Mouse (Mus musculus): ENCODE data around the gene Pde9a.

The Pde9a gene

DNA sequence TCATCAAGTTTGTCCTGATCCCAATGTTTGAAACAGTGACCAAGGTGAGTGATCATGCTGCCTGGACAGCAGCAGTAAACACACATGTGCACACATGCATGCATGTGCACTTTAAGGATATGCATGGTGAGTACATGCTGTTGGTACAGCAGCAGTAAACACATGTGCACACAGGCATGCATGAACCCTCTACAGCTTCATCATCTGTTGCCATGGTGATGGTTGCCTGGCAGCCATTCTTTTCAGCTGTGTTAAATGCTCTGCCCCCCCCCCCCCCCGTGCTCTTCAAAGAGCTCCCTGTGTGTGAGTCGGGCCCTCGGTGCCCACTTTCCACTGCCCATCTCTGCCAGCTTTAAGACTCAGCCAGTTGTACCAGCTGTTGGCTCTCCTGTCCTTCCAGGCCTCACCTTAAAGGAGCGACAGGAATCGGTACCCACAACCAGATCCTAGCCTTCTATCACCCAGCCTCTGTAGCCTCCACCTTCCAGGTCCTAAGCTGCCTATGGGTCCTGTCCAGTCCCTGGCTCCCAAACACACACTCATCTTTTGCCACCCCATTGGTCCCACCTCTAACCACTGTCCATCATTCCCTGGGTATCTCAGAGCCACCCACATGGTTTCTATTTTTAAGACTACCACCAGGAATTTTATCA lies 84.9 kb downstream of the Pde9a start:
- no peak for DNase-seq (ENCODE audit: low read depth)

DNA sequence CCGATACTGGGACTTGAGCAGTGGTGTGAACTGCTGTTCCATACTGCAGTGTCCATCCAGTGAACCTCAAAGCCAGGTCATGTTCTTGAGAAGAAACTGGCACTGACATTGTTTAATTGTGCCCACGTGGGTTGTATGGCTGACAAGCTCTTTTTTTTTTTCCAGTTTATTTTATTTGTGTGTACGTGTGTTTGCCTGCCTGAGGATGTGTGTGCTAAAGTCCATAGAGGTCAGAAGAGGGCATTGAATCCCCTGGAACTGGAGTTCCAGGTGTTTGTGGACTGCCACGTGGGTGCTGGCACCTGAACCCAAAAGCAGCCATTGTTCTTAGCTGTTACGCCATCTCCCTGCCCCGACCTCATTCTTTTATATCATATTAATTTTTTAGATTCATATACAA lies 88.4 kb downstream of the Pde9a start:
- DNase-seq (ENCODE audit: low read depth): no peak

DNA sequence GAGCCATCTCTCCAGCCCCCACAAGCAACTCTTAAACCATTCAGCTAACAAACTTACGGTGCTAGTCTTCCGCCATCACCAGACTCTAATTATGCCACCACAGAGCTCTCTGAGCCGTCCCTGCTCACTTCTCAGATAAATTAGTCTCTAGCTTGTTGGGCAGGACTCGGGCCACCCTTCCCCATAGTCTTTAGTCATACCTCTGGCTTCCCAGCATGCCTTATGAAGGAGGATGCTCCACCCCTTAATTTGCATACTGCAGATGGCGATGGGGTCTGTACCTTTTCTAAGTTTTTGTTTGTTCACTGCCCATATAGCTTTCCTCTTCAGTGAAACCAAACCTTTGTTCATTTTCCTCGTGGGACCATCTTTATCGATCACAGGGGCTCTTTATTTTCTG lies 92.6 kb downstream of the Pde9a start:
- no peak for DNase-seq (ENCODE audit: low read depth)

GRCm38 (mm10) chr17:31479108-31479844 lies 93.3 kb downstream of the Pde9a start:
- DNase-seq (ENCODE audit: low read depth): no peak

GRCm38 (mm10) chr17:31486616-31487198 lies 100.7 kb downstream of the Pde9a start:
- no peak for DNase-seq (ENCODE audit: low read depth)

GRCm38 (mm10) chr17:31487433-31488060 lies 101.5 kb downstream of the Pde9a start:
- no peak for DNase-seq (ENCODE audit: low read depth)

GRCm38 (mm10) chr17:31491355-31491754 lies 105.3 kb downstream of the Pde9a start:
- no peak for DNase-seq (ENCODE audit: low read depth)

DNA sequence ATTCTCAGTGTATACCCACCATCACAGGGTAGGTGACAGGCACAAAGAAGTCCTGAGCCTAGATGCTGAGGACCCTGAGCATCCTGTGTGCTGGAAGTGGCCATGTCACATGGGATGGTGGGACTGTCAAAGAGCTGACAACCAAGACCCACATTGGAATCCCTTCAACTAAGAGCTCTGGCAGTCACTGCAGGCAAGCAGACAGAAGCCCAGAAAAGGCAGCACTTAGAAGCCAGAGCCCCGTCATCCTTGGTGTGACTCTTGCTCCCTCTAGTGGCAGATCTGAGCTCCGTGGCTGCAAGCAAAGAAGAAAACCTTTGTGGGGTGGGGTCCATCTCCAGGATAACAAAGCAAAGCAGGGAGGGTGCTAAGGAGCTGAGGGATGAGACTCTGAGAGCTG lies 106.4 kb downstream of the Pde9a start:
- peak; percentile 52 for DNase-seq (ENCODE audit: low read depth)

GRCm38 (mm10) chr17:31494989-31495388 lies 109.0 kb downstream of the Pde9a start:
- no peak for DNase-seq (ENCODE audit: low read depth)

DNA sequence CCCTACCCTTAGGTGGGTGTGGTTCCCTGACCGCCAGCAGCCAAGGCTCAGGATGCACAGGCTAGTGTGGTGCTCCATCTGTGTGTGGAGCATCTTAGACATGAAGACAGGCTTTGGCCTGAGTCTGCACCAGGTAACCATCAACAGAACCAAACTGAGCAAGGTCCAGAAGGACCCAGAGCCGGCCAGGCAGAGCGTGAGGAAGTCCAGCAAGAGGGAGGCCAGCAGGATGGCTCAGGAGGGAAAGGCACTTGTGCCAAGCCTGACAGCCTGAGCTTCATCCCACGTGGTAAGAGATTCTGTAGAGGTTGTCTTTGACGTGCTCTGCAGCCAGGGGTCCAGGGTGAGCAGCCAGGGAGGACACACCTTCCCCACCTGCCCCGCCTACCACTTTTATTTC lies 111.7 kb downstream of the Pde9a start:
- no peak for DNase-seq (ENCODE audit: low read depth)

DNA sequence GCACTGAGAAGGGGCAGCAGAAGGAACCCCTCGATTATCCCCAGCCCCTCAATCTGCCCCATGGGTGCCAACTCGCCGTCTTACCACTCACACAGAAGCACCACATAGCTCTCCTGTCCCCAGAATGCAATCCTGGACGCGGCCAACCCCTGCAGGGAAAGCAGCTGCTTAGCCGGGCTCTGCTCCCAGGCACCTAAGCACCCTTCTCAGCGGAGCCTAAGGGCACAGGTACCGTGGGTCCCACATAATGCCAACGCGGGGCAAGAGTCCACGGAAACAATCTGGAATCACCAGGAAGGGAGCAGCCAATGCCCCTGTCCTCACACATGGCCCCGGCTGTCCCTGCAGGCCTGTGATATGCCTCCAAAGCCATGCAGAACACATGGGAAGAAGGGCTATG lies 113.7 kb downstream of the Pde9a start:
- no peak for DNase-seq (ENCODE audit: low read depth)

GRCm38 (mm10) chr17:31500416-31500815 lies 114.4 kb downstream of the Pde9a start:
- no peak for DNase-seq (ENCODE audit: low read depth)

DNA sequence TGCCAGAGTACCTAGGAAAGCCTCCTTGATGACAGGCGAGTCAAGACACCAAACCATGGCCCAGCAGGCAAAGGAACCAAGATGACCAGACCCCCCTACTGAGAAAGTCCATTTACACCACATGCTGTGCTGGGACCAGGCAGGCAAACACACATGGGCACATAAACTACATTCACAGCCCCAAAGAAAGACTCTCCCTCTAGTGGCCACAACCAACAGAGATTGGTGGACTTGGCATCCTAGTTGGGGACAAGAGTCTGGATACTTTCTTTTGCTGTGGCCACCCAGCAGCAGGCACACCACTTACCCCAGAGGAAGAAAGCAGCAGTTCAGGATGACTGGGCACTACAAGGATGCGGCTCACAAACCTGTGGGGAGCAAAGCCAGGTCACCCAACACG lies 114.9 kb downstream of the Pde9a start:
- DNase-seq (ENCODE audit: low read depth): no peak

DNA sequence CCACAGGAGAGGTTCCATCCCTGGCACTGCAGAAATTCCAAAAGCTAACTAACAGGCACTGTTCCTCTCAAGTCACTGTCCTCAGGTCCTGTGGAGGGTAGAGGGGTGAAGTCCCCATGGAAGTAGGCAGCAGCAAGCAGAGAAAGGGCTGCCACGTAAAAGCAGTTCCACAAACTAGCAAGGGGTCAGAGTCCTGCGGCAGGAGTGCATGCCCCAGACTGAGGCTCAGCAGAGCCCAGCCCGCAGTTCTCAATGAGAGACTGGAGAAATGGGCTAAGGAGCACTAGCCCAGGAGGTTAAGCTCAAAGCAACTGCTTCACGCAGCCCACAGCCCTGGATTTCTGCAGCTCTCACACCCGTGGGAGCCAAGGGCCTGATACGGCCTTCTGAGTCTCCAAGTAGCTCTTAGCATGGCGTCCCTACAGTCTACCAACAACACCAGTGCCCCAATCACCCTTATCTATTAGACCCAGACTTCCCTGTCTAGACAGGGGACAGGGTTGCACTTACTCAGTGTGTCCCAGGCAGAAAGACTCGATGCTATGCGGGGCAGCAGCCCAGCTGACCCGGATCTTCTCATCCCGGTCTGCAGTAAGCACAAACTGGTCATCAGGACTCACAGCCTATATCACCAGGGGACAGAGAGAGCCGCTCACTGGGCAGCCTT lies 116.4 kb downstream of the Pde9a start:
- peak; percentile 58 for DNase-seq (ENCODE audit: low read depth)

DNA sequence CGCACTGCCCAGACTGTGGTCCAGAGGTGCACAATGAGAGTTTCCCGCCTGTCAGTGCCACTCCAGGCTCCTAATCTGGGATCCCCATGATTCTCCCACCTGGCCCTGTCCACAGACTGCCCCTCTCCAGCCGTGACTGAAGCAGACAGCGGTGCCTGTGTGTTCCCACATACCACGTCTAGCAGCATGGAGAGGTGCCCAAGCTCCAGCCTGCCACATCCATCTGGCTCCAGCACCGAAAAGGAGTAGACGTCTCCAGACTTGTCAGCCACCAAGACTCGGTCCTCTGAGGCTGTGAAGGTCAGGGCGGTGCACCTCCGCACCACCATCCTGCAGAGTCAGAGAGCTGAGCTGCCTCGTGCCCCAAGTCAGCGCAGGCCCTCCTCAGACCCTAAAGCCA lies 117.3 kb downstream of the Pde9a start:
- DNase-seq (ENCODE audit: low read depth): no peak

- DNase-seq (ENCODE audit: low read depth): no peak
Measured at GRCm38 (mm10) chr17:31503936-31504335, 117.9 kb downstream of the Pde9a start.

- no peak for DNase-seq (ENCODE audit: low read depth)
Measured at GRCm38 (mm10) chr17:31505013-31505412, 119.0 kb downstream of the Pde9a start.

DNA sequence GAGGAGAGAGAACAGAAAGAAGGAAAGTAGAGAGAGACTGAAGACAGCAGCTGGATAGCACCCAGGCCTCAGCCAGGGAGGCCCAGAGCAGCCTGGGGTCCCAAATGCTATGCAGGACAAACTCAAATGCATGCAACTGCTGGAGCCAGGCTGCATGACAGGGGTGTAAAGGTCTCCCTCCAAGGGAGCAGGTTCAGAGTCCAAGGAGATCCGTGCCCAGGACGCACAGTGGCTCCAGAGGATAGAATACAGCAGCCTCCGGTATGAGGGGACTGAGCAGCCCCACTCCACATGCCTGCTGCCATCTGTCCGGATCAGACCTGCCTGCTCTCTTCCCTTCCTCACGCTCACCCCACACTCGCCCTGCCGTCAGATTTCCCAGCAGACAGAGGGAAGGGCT lies 120.3 kb downstream of the Pde9a start:
- DNase-seq (ENCODE audit: low read depth): no peak

DNA sequence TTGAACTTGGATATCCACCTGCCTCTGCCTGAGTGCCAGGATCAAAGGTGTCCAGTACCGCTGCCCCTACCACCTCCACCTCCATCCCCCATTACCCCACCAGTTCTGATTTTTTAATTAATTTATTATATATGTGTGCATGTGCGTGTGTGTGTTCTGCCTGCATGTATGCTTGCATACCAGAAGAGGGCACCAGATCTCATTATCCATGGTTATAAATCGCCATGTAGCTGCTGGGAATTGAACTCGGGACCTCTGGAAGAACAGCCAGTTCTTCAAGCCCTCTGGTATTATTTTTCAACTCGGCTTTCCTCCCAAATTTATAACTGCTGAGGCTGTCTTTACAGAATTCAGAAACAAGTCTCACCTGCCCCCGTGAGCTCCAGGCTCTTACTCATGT lies 124.9 kb downstream of the Pde9a start:
- DNase-seq (ENCODE audit: low read depth): no peak

DNA sequence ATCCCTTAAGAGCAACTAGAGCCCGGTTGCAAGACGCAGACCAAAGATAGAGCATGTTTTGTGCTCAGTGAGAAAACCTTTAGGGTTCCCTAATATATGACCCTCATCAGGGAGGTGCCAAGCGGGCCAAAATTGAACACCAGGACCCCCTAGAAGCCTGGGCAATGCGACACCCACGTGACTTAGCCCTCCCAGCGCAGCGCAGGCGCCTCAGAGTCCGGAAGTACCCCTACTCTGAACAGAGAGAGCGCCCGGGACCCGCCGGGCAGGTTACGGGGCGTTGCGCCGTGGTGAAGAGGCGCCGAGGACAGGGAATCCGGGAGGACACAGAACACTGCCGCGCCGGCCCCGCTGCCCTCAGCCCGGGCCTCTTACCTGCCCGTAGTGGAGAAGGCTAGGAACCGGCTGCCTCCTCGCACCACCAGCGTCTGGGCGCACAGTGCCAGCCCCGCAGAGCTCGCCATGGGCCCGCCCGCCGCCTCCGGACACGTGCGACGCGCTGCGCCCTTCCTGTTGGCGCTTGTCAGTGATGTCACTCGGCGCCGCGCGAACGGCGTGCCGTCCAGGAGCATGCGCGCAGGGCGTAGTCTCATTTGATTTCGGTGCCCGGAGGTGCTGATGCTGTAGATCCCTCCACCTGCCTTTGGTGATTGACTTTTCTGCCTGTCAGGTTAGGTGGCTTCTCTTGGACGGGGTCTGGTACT lies 125.9 kb downstream of the Pde9a start:
- peak; percentile 84 for DNase-seq (ENCODE audit: low read depth)

DNA sequence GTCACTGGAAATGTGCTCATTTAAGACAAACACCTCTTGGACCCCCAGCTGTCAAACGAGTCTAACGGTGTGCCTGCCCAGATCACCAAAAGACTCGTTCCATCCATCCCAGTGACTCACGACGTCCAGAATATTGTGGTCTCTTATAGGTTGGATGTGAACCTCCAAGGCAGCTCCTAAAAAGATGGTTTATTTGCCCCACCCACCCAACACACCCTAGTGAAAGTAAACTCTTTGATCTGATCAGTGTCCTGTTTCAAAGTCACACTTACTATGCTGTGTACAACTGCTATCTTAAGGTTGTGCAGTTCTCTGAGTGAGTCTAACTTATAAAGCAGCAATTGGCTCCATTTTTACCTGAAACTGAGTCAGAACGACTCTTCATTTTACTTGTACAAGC lies 126.6 kb downstream of the Pde9a start:
- DNase-seq (ENCODE audit: low read depth): no peak

GRCm38 (mm10) chr17:31514696-31515095 lies 128.7 kb downstream of the Pde9a start:
- DNase-seq (ENCODE audit: low read depth): no peak

Data from c-Kit-positive CD71-positive TER-119-negative erythroid progenitor cells, embryonic 14.5 days (primary cell).